Mouse (Mus musculus) erythroblast, adult 5-6 weeks (primary cell): ENCODE measurements around the gene Lypla2. TPM values are rescaled to one million over a fixed set of nuclear protein-coding genes. Genes with fewer than 3 reads are reported as not detected.
A peak's percentile ranks its signal among the peaks of the same experiment; 100 is the strongest.

ENCODE experiments used
- ATAC-seq: replicated peaks from 2 replicates; pipeline ENCODE4 v1.8.0; 2016; ENCODE audit warnings: moderate number of reproducible peaks, mild to moderate bottlenecking, moderate TSS enrichment, inconsistent platforms; ENCODE audit not compliant: poor library complexity, low FRiP score, severe bottlenecking
- total RNA-seq, 2 experiments: library from RNA; stranded (forward) in 1 of 2; stranded (reverse) in 1 of 2; fragments of 150-400 nt in 1 of 2; fragments of 200-764, 138-1000 nt in 1 of 2; gene quantifications; 2 replicates each; pipeline versions ENCODE4 v1.2.3 to v1.2.4; 2015 to 2017; ENCODE audit warnings: low replicate concordance in 2 of 2

Lypla2 gene
- total RNA-seq, 2 experiments from 2014 or later, result 6.1 to 25.2 TPM

DNA sequence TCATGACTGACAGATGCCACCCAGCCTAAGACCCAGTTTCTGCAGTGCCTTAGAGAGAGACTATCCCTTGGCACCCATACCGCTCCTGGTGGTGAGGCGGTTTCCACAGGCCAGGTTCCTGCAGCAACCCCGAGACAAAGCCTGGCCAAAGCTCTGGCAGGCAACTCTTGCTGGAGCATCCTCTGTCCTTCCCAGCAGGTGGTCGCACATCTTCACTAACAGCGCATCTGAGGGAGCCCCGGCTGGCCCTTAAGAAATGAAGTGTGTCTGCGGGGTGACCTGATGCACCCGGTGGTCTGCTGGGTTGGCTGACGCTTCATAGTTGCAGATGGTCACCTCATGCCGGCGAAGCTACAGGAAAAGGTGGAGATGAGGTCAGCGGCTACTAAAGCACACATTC, 3.7 kb upstream of the Lypla2 start:
- ATAC-seq, result no peak

DNA sequence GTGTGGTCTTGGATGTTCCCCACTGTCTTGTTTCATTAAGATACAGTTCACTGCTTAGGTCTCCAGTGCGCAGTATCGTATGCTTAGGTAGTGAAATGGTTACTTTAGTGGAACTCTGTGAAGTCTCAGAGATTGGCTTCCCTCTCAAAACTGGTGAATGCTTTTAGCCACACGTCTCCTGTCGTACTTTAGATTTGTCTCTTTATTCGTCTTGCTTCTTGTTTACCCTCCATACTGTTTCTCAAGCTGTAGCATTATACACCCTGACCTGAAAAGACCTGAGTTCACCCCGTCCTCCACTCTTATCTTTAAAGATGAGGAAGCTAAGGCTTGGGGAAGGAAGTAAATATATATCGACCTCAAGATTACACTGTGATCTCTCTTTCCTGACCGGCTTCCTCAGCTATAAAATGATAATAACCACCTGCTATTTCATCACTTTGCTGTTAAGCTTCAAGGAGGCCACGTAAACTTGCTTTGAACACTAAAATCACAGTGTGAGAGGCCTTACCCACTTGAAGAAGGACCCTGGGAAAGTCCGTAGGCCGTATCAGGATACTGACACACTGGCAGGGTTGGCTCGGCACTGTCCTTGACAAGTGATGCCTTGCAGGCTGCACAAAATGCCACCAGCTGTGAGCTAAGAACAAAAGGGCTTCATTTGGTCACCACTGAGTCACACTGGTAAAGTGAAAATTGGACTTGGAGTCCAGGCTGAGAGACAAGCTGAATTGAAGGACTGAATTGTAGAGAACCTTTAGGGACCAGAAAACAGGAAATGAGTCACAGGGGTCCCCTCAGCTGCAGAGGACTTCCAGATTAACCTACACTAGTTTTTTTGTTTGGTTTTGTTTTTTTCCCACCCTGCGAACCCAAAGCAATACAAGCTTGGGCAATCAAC, 735 bp upstream of the Lypla2 start:
- no peak for ATAC-seq

DNA sequence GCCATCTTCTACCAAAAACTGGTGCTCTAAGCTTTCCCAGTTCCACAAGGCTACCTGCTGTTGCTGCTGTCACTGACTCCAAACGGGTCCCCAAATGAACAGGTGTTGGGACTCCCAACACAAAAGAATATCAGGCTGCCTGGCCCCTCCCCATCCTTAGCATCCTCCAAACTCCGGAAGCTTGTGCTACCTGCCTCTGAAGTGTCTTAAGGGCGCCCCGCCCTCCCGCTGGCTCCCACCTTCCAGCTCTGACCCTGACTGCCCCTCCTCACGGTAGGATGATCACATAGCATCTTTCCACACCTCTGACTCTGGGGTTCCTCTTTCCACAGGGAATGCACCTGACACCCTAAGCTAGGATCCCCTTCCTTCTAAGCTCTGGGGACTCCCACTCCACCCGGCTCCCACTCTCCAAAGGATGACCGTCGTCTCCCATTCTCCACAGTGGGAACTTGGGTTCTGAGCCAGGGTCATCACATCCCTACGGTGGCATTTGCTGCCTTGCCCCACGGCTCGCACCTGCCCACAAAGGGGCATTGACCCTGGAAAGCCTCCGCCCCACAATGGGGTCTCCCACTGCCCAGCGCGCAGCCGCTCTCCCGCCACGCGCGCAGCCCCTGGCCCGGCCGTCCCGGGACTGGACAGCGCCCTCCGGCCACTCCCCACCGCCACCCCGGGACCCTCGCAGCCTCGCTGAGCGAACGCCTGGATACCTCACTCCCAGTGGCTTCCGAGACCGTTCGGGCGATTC, 446 bp downstream of the Lypla2 start:
- ATAC-seq, result peak; percentile 45; the same call in 1 of the 2 replicates

DNA sequence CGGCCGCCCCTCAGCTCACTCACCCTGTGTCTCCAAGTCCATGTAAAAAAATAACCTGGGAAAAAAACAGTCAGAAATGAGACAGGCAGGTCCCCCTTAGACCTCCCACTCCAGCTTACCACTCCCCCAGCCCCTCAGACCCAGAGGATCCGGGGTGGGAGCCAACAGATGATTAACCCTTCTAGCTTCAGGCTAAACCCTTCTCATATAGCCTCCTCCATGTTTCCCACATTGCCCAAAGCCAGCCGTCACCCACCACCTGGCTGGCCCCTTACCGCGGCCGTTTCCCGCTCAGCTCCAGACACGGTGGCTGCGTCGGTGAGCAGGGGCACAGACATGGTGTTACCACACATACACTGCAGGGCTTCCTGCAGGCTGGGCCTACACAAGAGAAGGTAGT, 1.8 kb downstream of the Lypla2 start:
- no peak for ATAC-seq

DNA sequence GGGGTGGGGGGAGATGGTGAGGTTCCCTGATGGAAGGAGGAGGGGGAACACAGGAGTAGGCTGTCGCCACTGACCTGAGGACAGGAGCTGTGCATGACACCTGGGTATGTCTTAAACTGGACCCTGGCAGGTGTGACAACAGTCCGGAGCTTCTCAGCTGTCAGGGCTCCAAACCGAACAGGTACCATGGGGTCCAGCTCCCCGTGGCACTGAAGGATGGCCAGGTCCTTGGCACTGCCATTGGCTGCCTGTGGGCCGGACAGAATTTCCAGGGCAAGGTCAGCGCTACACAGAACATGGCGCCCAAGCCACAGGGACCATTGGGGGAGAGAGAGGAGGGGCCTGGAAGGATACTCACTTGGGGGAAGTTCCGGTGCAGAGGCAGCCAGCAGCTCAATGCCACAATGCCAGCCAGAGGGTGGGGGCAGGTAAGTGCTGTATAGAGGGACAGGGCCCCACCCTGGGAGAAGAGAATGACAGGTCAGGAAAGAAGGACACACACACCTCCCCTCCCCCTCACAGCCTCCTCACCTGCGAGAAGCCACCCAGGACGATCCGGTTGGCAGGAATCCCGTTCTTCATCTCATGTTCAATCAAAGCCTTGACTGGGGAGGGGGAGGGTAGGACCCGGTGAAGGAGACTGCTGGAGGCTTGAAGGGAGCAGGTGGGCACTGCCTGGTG, 3.2 kb downstream of the Lypla2 start:
- no peak for ATAC-seq

DNA sequence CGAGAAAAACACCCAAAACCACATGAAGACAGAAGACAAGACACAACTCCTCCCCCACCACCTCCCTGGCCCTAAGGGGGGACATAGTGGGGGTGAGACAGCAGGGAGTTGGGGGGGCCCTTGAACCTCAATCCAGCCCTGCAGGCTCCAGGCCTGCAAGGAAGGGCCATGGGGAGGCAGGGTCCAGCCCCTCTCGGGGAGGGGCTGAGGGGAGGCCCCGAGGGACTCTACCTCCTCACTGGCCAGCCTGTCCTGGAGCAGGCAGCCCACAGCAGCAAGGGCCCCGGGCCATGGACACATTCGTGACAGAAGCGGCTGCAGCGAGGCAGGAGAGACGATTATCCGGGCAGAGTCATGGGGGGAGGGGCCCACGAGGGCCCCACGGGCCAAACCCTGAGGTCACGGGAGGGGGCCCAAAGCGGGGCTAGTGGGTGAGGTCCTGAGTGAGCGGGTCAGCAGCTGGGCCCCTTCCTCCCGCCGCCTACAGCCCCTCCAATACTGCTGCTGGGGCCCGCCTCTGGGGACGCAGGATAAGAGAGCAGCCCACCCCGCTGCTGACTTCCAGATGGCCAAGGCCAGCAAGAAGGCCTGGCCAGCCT, 4.1 kb downstream of the Lypla2 start:
- no peak for ATAC-seq

DNA sequence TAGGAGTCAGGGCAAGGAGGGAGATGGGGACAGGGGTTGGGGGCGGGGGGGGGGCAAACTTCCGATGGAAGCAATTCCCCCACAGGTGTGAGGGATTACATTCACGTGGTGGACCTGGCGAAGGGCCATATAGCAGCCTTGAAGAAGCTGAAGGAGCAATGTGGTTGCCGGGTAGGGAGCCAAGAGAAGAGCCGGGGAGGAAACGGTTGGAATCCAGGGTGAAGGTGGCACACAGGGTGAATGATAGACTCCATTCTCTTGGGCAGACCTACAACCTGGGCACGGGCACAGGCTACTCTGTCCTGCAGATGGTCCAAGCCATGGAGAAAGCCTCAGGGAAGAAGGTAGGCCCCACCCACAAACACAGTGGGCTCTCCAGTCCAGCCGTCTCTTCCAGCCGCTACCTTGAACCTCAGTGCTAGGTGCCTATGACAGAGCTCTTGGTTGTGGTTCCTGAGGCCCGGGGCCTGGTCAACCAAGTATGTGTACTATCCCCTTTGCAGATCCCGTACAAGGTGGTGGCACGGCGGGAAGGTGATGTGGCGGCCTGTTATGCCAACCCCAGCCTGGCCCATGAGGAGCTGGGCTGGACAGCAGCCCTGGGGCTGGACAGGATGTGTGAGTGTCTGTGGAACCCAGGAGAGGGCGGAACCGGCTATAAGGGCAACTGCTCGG, 5.2 kb downstream of the Lypla2 start:
- ATAC-seq, result no peak

DNA sequence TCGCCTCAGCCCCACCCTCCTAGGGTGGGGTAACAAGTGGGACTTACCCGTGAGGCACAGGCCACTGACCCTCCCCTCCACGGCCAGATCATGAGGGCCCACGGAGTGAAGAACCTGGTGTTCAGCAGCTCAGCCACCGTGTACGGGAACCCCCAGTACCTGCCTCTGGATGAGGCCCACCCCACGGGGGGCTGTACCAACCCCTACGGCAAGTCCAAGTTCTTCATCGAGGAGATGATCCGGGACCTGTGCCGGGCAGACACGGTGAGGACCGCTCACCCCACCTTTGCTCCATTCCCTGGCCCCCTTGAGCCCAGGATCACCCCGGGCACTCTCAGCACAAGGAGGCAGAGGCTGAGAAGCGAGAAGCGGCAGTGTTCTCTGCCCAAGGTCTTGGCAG, 6.1 kb downstream of the Lypla2 start:
- ATAC-seq, result no peak

DNA sequence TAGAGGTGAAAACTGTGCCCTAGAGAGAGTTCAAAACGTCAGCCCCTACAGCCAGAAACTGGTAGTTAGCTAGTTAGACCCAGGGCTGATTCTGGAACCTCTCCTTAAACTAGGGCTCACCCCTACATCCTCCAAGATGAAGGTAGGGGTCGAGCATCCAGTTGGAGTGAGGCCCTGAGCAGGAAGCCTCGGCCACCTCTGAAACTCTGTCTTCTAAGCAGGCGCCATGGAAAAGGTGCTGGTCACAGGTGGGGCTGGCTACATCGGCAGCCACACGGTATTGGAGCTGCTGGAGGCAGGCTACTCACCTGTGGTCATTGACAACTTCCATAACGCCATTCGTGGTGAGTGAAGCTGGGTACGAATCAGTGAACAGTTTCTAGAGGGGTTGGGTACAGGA, 7.3 kb downstream of the Lypla2 start:
- ATAC-seq, result no peak

DNA sequence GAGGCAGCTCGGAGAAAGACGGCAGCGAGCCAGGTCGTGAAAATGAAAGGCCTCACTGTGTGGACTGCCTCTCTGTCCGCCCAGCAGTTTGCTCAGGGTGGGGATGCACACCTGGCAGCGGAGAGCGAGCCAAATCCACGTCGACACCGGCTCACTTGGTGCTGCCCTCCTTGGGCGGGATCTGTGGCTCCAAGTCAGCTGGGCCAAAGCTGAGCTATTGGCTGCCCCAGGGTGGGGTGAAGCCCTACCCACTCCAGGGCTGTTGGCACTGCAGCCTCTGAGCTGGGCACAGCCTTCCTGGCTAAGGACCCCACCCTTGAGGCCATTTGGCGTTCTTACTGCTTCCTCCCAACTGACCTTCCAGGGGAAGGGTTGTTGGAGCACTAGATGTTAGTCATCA, 8.0 kb downstream of the Lypla2 start:
- peak; percentile 60 for ATAC-seq

DNA sequence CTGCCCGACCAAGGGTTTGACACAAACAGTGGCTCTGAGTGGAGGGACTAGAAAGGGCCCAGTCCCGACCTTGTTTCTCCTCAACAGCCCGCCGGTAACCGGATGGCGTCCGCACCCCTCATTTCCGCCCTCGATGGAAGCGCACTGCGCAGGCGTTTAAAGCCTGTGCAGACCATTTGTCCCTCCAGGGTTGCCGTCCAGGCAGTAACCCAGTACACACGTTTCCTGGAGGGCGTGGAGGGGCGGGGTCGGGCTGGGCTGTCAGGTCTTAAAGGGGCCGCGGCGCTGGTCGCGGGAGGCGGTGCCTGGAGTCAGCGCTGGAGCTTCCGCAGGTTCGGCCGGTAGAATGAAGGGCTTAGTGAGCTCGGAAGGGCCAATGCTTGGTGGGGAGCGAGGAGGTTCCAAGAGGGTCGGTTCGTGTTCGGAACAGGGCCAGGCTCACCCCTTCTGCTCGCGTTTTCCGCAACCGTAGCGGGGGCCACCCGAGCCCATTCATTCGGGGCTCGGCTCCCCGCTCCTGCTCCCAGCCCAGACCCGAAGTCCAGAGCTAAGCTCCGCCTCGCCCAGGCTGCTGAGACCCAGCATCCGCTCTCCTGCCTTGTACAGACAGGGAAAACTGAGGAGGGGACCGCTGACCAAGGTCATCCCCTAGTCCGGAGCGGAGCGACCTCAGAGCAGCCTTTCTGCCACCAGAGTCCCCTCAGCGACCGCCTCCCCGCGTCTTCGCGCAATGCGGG, 8.8 kb downstream of the Lypla2 start, which contains the start of gene Gale:
Gene Gale, plus strand, starts transcription at position 271 of the 737 bp plus-strand sequence.
- peak; percentile 82 for ATAC-seq

DNA sequence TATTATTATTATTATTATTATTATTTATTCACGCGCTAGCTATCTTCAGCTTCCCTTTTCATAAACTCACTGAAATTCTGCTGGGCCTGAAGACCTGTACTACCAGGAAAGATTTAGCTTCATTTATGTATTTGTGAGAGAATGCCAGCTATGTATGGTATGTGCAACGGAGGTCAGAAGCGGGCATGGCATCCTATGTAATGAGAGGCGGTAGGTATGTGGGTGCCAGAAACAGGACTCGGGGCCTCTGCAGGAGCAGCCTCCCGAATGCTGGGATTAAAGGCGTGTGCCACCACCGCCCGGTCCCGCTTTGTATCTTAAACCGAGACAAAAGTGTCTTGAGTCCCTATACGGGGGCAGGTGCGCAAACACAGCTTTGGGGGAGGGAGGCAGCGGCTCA, 9.5 kb downstream of the Lypla2 start:
- ATAC-seq, result peak; percentile 1

DNA sequence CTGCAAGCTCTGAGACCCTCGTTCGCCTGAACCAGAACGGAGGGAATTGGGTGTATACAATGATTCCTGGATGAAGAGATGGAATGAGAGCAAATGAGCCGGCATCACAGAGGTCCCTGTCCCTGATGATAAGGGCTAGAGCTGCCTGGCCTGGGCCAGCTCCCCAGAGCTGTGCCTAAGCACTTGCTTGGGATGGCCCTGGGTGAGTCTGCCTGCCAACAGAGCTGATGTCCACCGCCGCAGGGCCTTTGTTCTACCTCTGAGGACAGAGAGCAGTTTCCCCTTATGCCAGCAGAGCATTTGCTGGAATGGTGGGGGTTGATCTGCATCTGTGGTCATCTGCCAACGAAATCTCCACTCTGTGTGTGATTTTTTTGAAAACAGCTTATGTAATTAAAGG, 10.2 kb downstream of the Lypla2 start:
- ATAC-seq, result no peak

DNA sequence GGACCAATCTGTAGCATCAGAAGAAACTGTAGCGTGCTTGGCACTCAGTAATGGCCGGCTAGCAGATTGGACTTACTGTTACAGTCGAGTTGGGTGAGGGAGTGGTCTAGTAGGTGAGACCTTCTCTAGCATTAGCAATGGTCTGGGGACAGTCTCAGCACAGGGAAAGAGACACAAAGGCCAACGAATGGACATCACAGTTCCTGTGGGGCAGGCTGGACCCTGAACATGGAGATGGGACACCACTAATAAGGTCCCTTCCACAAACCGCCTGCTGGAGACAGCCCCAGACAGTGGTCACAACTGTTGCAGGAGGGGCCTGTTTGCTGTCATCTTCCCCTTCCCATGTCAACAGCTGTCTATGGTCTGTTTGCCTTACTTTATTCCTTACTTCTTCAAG, 10.7 kb downstream of the Lypla2 start:
- ATAC-seq, result no peak

DNA sequence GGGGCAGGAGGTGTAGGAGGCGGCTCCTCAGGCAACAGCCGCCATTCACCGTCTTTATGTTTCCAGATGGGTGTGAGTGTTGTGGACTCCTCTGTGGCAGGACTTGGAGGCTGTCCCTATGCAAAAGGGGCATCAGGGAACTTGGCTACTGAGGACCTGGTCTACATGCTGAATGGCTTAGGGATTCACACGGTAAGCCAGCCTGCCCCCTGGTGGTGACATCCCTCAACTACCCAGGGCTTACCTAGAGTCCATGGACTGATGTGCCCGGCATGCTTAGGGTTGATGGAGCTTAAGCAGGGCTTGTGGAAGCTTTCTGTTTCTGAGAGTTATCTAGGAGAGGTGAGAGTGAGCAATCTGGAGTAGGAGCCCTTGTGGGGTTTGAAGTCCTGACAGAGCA, 11.7 kb downstream of the Lypla2 start:
- ATAC-seq, result peak; percentile 59

DNA sequence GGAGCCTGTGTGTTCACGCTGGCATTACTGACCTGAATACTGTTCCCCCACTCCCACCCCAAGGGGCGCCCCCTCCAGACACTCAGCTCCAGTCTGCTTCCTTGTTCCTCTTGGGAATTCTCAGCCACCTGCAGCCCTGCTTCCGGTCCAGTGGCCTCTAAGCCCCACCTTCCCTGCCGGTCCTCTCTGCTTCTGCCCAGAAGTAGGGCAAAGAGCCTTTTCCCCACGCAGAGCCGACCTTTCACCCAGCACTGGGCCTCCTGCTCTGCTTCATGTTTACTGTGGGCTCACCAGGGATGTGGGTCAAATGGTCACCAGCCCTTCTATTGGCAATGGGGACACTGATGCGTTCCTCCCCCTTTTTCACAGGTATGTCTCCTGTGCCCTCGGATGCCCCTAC, 14.1 kb downstream of the Lypla2 start:
- no peak for ATAC-seq

DNA sequence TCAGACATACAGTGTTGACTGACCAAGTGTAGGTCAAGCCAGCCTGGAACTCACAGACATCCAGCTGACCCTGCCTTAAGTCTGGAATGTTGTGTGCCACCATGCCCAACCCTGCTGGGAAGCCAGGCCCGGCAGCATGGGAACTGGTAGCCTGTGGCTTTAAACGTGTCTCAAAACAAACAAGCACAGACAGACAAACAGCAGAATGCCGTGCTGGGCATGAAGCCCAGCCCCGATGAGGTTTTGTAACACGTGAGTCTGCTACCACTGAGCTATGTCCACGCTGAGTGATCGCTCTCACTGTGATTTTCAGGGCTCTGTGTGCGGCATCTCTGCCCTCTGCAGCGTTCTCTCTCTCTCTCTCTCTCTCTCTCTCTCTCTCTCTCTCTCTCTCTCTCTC, 16.5 kb downstream of the Lypla2 start:
- no peak for ATAC-seq

DNA sequence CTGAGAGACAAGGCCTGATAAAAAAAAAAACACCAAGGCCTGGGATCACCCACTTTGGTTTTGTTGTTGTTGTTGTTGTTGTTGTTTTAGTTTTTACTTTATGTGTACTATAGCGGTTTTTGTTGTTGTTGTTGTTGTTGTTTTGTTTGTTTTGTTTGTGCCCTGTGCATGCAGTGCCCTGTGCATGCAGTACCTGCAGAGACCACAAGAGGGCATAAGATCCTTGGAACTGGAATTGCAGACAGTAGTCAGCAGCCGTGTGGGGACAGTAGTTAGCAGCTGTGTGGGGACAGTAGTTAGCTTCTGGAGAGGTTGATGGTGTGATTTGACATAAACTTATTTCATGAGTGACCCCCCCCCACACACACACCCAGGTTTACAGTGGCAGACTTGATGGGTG, 18.2 kb downstream of the Lypla2 start:
- peak; percentile 79 for ATAC-seq

DNA sequence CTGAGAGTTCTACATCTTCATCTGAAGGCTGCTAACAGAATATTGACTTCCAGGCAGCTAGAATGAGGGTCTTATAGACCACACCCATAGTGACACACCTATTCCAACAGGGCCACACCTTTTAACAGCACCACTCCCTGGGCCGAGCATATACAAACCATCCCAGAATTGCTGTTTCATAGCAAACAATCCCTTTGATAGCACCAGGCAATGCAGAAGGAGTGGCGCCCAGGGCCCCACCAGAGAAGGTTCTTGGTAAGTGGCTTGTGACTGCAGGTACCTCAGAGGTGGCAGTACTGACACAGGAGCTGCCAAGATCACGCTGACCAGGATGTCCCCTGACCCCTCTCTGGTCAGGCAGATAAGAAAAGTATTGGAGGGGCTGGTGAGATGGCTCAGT, 19.2 kb downstream of the Lypla2 start:
- ATAC-seq, result no peak
